Comparison of ENCODE assay signal across 8 mouse cellular contexts in the genomic region with DNA sequence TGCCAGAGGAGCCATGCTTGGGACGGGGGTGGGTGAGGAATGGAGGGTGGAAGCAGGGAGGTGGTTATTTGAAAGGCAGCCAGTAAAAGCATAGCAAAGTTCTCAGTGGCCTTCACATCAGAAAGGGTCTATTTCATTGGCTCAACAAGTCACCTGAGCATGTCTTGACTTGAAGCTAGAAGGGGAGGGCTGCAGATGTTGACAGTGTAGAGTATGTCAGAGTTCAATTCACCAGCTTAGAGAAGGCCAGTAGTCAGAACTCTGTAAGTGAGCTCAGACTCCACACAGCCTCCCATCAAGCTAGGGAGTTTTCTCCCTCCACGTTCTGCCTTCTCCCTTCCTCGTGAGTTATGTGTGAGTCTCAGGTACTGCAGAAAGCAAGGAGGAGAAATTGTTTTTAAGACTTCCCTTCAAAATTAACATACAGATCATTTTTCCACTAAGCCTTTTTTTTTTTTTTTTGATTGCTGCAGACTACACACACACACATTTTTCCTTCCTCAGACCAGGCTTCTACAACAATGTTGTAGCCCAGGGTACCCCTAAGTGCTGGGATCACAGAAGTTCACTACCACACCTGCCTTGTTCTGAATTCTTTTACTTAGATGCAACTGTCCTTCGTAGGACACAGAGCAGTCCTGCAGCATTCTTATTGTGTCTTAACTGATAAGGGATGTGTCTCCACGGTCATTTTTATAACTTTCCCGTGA. TPM values are rescaled to one million over a fixed set of nuclear protein-coding genes. Genes with fewer than 3 reads are reported as not detected.
A peak's percentile ranks its signal among the peaks of the same experiment; 100 is the strongest.
DNase-seq lines count a peak whose midpoint lies in the region; ATAC-seq lines count a peak whose summit lies in the region.

No protein-coding gene starts in this region.

- no peaks in the 10 kb centered on the region for H3K4me1 ChIP-seq in embryonic facial prominence, embryonic 14.5 days (ENCODE audit: control insufficient read depth, insufficient read depth, low read length)
- no peaks in the 10 kb centered on the region for H3K4me1 ChIP-seq in embryonic facial prominence, embryonic 10.5 days
- H3K4me1 ChIP-seq in heart, embryonic 12.5 days (replicated peaks): peaks cover 12% of the 10 kb centered on the region; the same call in 1 of the 2 replicates
- H3K4me1 ChIP-seq in liver, embryonic 16.5 days (ENCODE audit: control insufficient read depth, low read depth, low read length): peaks cover 5% of the 10 kb centered on the region

- no peak overlapping the region for H3K4me2 ChIP-seq in embryonic facial prominence, embryonic 14.5 days (ENCODE audit: low read depth, low read length)
- H3K4me2 ChIP-seq in heart, embryonic 12.5 days: 0 out of 2 replicates have a peak overlapping the region, but pooled peaks have one; percentile 0
- peak overlapping the region; percentile 44 for H3K4me2 ChIP-seq in liver, embryonic 16.5 days (ENCODE audit: low read depth, low read length)

- H3K27ac ChIP-seq in embryonic facial prominence, embryonic 14.5 days (replicated peaks; ENCODE audit: low read depth, low read length): no peak overlapping the region
- no peak overlapping the region for H3K27ac ChIP-seq in embryonic facial prominence, embryonic 10.5 days (replicated peaks)
- peak overlapping the region; percentile 36; the same call in 1 of the 2 replicates for H3K27ac ChIP-seq in heart, embryonic 12.5 days (ENCODE audit: poor library complexity, severe bottlenecking)
- H3K27ac ChIP-seq in liver, embryonic 16.5 days (ENCODE audit: low read length): peak overlapping the region; percentile 74

- 68% methylated on average over 6 of the region's 6 CpGs for WGBS in embryonic facial prominence, embryonic 14.5 days
- WGBS in embryonic facial prominence, embryonic 10.5 days: 76% methylated on average over 6 of the region's 6 CpGs
- 36% methylated on average over 6 of the region's 6 CpGs for WGBS in heart, embryonic 12.5 days
- 27% methylated on average over 6 of the region's 6 CpGs for WGBS in liver, embryonic 16.5 days (ENCODE audit: insufficient replicate concordance)

- DNase-seq in embryonic facial prominence, embryonic 14.5 days (ENCODE audit: low spot score): no peak
- no peak for DNase-seq in embryonic facial prominence, embryonic 10.5 days (ENCODE audit: low spot score)
- DNase-seq in CD4-positive helper T cell, adult 2 months (ENCODE audit: low read depth, low spot score): peak; percentile 48
- peak; percentile 43 for DNase-seq in thymus, postnatal 4 days
- DNase-seq in gastrocnemius, adult 18-20 months (ENCODE audit: low spot score): no peak
- no peak for DNase-seq in layer of hippocampus, adult 8-10 months (ENCODE audit: low spot score in 2 of 2)

- no peaks in the 10 kb centered on the region for H3K27me3 ChIP-seq in embryonic facial prominence, embryonic 14.5 days (replicated peaks; ENCODE audit: control insufficient read depth, insufficient read depth, low read length)
- H3K27me3 ChIP-seq in embryonic facial prominence, embryonic 10.5 days (replicated peaks; ENCODE audit: low read depth, poor library complexity, severe bottlenecking): no peaks in the 10 kb centered on the region
- no peaks in the 10 kb centered on the region for H3K27me3 ChIP-seq in heart, embryonic 12.5 days (replicated peaks)
- H3K27me3 ChIP-seq in liver, embryonic 16.5 days (ENCODE audit: control insufficient read depth, insufficient read depth, low read depth, low read length): no peaks in the 10 kb centered on the region

- peak; percentile 69 for ATAC-seq in embryonic facial prominence, embryonic 14.5 days (ENCODE audit: low read depth)
- peak; percentile 58; the same call in 1 of the 2 replicates for ATAC-seq in heart, embryonic 12.5 days (ENCODE audit: insufficient number of reproducible peaks, low FRiP score)
- peak; percentile 38 for ATAC-seq in liver, embryonic 16.5 days (ENCODE audit: low read depth)

- H3K9me3 ChIP-seq in embryonic facial prominence, embryonic 14.5 days (ENCODE audit: control insufficient read depth, low read length): no peaks in the 10 kb centered on the region
- H3K9me3 ChIP-seq in embryonic facial prominence, embryonic 10.5 days: no peaks in the 10 kb centered on the region
- no peaks in the 10 kb centered on the region for H3K9me3 ChIP-seq in heart, embryonic 12.5 days (replicated peaks)
- no peaks in the 10 kb centered on the region for H3K9me3 ChIP-seq in liver, embryonic 16.5 days (replicated peaks; ENCODE audit: control insufficient read depth, low read length)

- peaks cover 34% of the 10 kb centered on the region for H3K36me3 ChIP-seq in embryonic facial prominence, embryonic 14.5 days (ENCODE audit: control insufficient read depth, insufficient read depth, low read length)
- peaks cover 41% of the 10 kb centered on the region for H3K36me3 ChIP-seq in embryonic facial prominence, embryonic 10.5 days (replicated peaks)
- peaks cover 40% of the 10 kb centered on the region for H3K36me3 ChIP-seq in heart, embryonic 12.5 days
- peaks cover 5% of the 10 kb centered on the region; the same call in 1 of the 2 replicates for H3K36me3 ChIP-seq in liver, embryonic 16.5 days (ENCODE audit: control insufficient read depth, insufficient read depth)

- H3K4me3 ChIP-seq in embryonic facial prominence, embryonic 14.5 days (ENCODE audit: low read depth, low read length): no peak overlapping the region
- no peak overlapping the region for H3K4me3 ChIP-seq in embryonic facial prominence, embryonic 10.5 days
- no peak overlapping the region for H3K4me3 ChIP-seq in heart, embryonic 12.5 days
- peak overlapping the region; percentile 50 for H3K4me3 ChIP-seq in liver, embryonic 16.5 days (ENCODE audit: low read depth, low read length)

- no peak overlapping the region for H3K9ac ChIP-seq in embryonic facial prominence, embryonic 14.5 days (ENCODE audit: low read depth, low read length)
- H3K9ac ChIP-seq in heart, embryonic 12.5 days: no peak overlapping the region
- peak overlapping the region; percentile 35; the same call in 1 of the 2 replicates for H3K9ac ChIP-seq in liver, embryonic 16.5 days (ENCODE audit: low read depth, low read length)

RNA-seq across cellular contexts. Expression of a gene that starts 0.5 kb away (rescaled TPM):
- 3.9 and 4.0 TPM in 2 replicates for polyA plus RNA-seq in embryonic facial prominence, embryonic 14.5 days (2014; fragmentation: Nextera tagmentation; extraction: Ambion mirVana)
- 1.5 and 3.0 TPM in 2 replicates for polyA plus RNA-seq in embryonic facial prominence, embryonic 10.5 days (2016; fragmentation: Nextera tagmentation; extraction: Ambion mirVana)
- 4.1 and 4.2 TPM in 2 replicates for polyA plus RNA-seq in heart, embryonic 12.5 days (2016; fragmentation: Nextera tagmentation; extraction: Ambion mirVana)
- 13.8 TPM in 2 replicates for polyA plus RNA-seq in liver, embryonic 16.5 days (2015; fragmentation: Nextera tagmentation; extraction: Ambion mirVana)
- total RNA-seq in gastrocnemius, adult 18-20 months (2021): 1 to 10 TPM; 2.0 to 2.1 TPM
- 10 to 100 TPM in 2 of 4 experiments, 1 to 10 TPM in 2; 3.7 to 22.8 (median 12.1) TPM for total RNA-seq in layer of hippocampus, adult 8-10 months (2022)

RNA-seq across cellular contexts. Expression of a gene that starts 56.0 kb away (rescaled TPM):
- polyA plus RNA-seq in embryonic facial prominence, embryonic 14.5 days (2014; fragmentation: Nextera tagmentation; extraction: Ambion mirVana): 0.84 and 0.86 TPM in 2 replicates
- 0.15 and 0.46 TPM in 2 replicates for polyA plus RNA-seq in embryonic facial prominence, embryonic 10.5 days (2016; fragmentation: Nextera tagmentation; extraction: Ambion mirVana)
- 10.1 and 10.4 TPM in 2 replicates for polyA plus RNA-seq in heart, embryonic 12.5 days (2016; fragmentation: Nextera tagmentation; extraction: Ambion mirVana)
- polyA plus RNA-seq in liver, embryonic 16.5 days (2015; fragmentation: Nextera tagmentation; extraction: Ambion mirVana): 0.06 and 0.08 TPM in 2 replicates
- 100 to 1,000 TPM; 275 to 366 TPM for total RNA-seq in gastrocnemius, adult 18-20 months (2021)
- total RNA-seq in layer of hippocampus, adult 8-10 months (2022): under 1 TPM in 3 of 4 experiments, not detected in 1; 0.16 to 0.28 (median 0.20) TPM

RNA-seq across cellular contexts. Expression of a gene that starts 59.3 kb away (rescaled TPM):
- 107 and 120 TPM in 2 replicates for polyA plus RNA-seq in embryonic facial prominence, embryonic 14.5 days (2014; fragmentation: Nextera tagmentation; extraction: Ambion mirVana)
- polyA plus RNA-seq in embryonic facial prominence, embryonic 10.5 days (2016; fragmentation: Nextera tagmentation; extraction: Ambion mirVana): 76.0 and 80.5 TPM in 2 replicates
- polyA plus RNA-seq in heart, embryonic 12.5 days (2016; fragmentation: Nextera tagmentation; extraction: Ambion mirVana): 59.3 and 64.2 TPM in 2 replicates
- 24.2 and 24.8 TPM in 2 replicates for polyA plus RNA-seq in liver, embryonic 16.5 days (2015; fragmentation: Nextera tagmentation; extraction: Ambion mirVana)
- 10 to 100 TPM; 21.8 to 22.3 TPM for total RNA-seq in gastrocnemius, adult 18-20 months (2021)
- total RNA-seq in layer of hippocampus, adult 8-10 months (2022): 10 to 100 TPM; 70.1 to 80.3 (median 74.5) TPM

RNA-seq across cellular contexts. Expression of a gene that starts 59.5 kb away (rescaled TPM):
- polyA plus RNA-seq in embryonic facial prominence, embryonic 14.5 days (2014; fragmentation: Nextera tagmentation; extraction: Ambion mirVana): 3.4 and 3.6 TPM in 2 replicates
- polyA plus RNA-seq in embryonic facial prominence, embryonic 10.5 days (2016; fragmentation: Nextera tagmentation; extraction: Ambion mirVana): 1.4 and 2.1 TPM in 2 replicates
- 0.45 and 0.80 TPM in 2 replicates for polyA plus RNA-seq in heart, embryonic 12.5 days (2016; fragmentation: Nextera tagmentation; extraction: Ambion mirVana)
- polyA plus RNA-seq in liver, embryonic 16.5 days (2015; fragmentation: Nextera tagmentation; extraction: Ambion mirVana): 0.20 and 0.28 TPM in 2 replicates
- under 1 TPM in 1 of 2 experiments, not detected in 1; 0.32 TPM for total RNA-seq in gastrocnemius, adult 18-20 months (2021)
- total RNA-seq in layer of hippocampus, adult 8-10 months (2022): 1 to 10 TPM; 1.8 to 3.0 (median 2.2) TPM

Comparison
In these comparisons a context has a peak if more than half of its experiments do, and no peak if none do; other contexts are left out.
1. DNase-seq: peak in CD4-positive helper T cell, adult 2 months (single experiment) and thymus, postnatal 4 days (single experiment); none in embryonic facial prominence, embryonic 14.5 days (single experiment), embryonic facial prominence, embryonic 10.5 days (single experiment), gastrocnemius, adult 18-20 months (single experiment) and layer of hippocampus, adult 8-10 months (0 of 2).
2. H3K27ac ChIP-seq: peak in heart, embryonic 12.5 days (single experiment) and liver, embryonic 16.5 days (single experiment); none in embryonic facial prominence, embryonic 14.5 days (single experiment) and embryonic facial prominence, embryonic 10.5 days (single experiment).
3. Peak in every context shown above with its lines, with median percentiles within 50 percentile points of each other: ATAC-seq.